Mouse (Mus musculus) gastrocnemius, adult 2 months (tissue): ENCODE results near the gene Mrps30. TPM values are rescaled to one million over a fixed set of nuclear protein-coding genes. Genes with fewer than 3 reads are reported as not detected.

Source experiments
- DNase-seq: peaks from one replicate; pipeline ENCODE4 v3.0.0; 2022
- H3K27ac ChIP-seq: fragments of 200-600 bp; 2 replicates; pipeline ENCODE4 v1.8.1; 2022; ENCODE audit warnings: mild to moderate bottlenecking
- H3K4me3 ChIP-seq: fragments of 200-600 bp; 2 replicates; pipeline ENCODE4 v1.8.1; 2022; ENCODE audit warnings: mild to moderate bottlenecking, moderate library complexity
- CTCF ChIP-seq: fragments of 200-600 bp; IDR thresholded peaks from 2 replicates; pipeline ENCODE4 v1.8.1; 2022; ENCODE audit warnings: antibody characterized with exemption, mild to moderate bottlenecking, moderate library complexity
- intact Hi-C: fragments of 180-260 bp; cut with DNase I; formaldehyde crosslinking; loops from one replicate; pipeline ENCODE4 v1.15.1; 2025
- total RNA-seq, 2 experiments: library from RNA; stranded (reverse); gene quantifications; 2 replicates each; pipeline ENCODE4 v1.2.3; 2021

Gene Mrps30
- total RNA-seq, 2 experiments from 2014 or later, result 16.0 to 16.8 TPM

DNA sequence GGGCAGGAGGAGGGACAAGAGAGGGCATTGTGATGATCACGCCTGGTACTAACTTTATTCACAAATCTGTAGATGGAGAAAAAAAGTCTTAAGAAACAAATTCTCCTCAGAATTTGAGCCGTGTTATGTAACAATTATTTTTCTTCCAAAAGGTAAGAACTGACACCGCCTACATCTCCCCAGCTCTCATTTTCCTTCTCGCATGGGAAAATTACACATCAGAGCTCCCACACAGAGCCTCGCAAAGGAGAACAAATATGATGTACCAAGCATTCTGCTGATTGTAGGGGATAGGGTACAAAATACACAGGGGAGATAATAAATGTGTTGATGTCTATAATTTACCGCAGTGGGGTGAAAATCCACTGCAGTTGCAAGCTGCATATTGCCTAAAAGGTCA is 23.7 kb downstream of the Mrps30 start:
- no peak for DNase-seq
- intact Hi-C loops, result no loop called here

DNA sequence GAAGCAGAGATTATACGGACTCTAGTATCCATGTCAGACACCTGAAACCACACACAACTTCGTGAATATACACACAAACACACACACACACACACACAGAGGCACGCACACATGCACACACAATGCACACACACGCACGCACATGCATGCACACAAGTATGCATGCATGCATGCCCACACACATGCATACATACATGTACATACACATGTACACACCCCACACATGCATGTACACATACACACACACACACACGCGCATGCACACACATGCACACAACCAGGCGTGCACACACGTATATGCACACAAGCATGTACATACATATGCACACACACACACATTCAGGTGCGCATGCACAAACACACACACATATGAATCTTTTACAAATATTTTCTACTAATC is 36.2 kb downstream of the Mrps30 start:
- intact Hi-C loops, result no loop called here
- H3K4me3 ChIP-seq, result no peak overlapping the region
- H3K27ac ChIP-seq, result no peak overlapping the region
- TF ChIP-seq CTCF, result no peak
- no peak for DNase-seq

More for the DNA sequence above, 23.7 kb downstream of the Mrps30 start:
- no peak overlapping the region for H3K4me3 ChIP-seq
- TF ChIP-seq CTCF, result no peak
- no peak overlapping the region for H3K27ac ChIP-seq

DNA sequence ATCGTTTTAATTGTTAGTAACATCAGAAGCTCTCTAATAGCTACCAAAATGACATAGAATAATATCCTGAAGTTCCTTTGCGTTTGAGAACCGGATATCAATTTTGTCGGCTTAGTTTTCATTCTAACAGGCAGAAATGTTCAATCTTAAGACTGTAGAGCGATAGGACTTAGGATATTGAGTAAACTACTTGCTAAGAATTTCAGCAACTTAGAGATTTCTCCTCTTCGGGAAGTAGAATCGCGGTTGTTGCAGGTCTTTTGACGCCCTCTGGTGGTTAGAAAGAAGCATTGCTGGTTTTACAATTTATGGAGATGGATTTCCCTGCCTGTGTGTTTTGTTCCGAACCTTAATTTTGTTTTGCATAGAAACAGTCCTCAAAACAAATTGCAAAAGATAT is 36.8 kb downstream of the Mrps30 start:
- intact Hi-C loops, result no loop called here
- H3K4me3 ChIP-seq, result peak overlapping the region; percentile 52
- H3K27ac ChIP-seq, result no peak overlapping the region
- no peak for DNase-seq
- peak; percentile 85 for TF ChIP-seq CTCF

Other genes starting within 250 kb of the Mrps30 start
- gene B430218F22Rik, start 622 bp downstream of the Mrps30 start, total RNA-seq, result not detected